Mouse (Mus musculus) testis, adult 2 months (tissue): ENCODE results near the gene Tmem182.

ENCODE experiments used
- CTCF ChIP-seq: fragments of 200-500 bp; IDR thresholded peaks from 2 replicates; pipeline ENCODE4 v1.5.1; 2012; ENCODE audit warnings: low read depth, mild to moderate bottlenecking, inconsistent platforms, low read length, moderate library complexity; ENCODE audit not compliant: control insufficient read depth, insufficient read depth, insufficient replicate concordance
- POLR2A ChIP-seq: fragments of 200-500 bp; IDR thresholded peaks from 2 replicates; pipeline ENCODE4 v1.6.1; 2012; ENCODE audit warnings: low read depth, mild to moderate bottlenecking, inconsistent platforms, low read length, moderate library complexity; ENCODE audit not compliant: control insufficient read depth

DNA sequence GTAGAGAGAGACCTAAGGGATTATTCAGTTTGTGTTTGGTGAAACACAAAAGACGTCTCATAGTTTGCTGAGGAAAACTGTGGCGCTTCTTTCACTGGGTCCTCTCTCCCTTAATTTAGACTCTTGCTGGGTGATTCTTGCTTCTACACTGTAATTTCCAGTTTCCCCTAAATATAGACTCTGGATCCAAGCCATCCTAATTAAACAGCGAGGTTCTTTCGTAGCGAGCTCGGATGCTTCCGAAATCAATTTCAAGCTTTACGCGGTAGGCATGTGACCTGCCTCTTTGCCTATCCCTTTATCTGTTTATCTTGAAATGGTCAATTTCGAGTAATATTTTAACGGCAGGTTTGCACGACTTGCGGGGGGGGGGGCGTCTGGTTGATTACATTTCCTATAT lies 84.2 kb downstream of the Tmem182 start:
- no peak for TF ChIP-seq POLR2A
- no peak for TF ChIP-seq CTCF
